Mouse (Mus musculus) embryonic fibroblast, embryonic 13.5 days (primary cell): Measurements from ENCODE around the gene Snrnp35. TPM values are rescaled to one million over a fixed set of nuclear protein-coding genes. Genes with fewer than 3 reads are reported as not detected.
"Not testable (repeated sequence)": the region's sequence is repeated elsewhere in the genome, so short reads cannot be mapped to it uniquely, and the experiment has no call there.

Experiments used
- H3K27ac ChIP-seq: 2 replicates; pipeline ENCODE4 v1.5.1; 2012; ENCODE audit warnings: low read length, control low read depth, inconsistent platforms; ENCODE audit not compliant: insufficient read depth
- H3K4me1 ChIP-seq: 2 replicates; pipeline ENCODE4 v1.6.1; 2011; ENCODE audit warnings: low read length; ENCODE audit not compliant: control insufficient read depth, insufficient read depth
- H3K4me3 ChIP-seq: 2 replicates; pipeline ENCODE4 v1.5.1; 2011; ENCODE audit warnings: mild to moderate bottlenecking, control low read depth, low read length; ENCODE audit not compliant: insufficient read depth
- CTCF ChIP-seq: IDR thresholded peaks from 2 replicates; pipeline ENCODE4 v1.5.1; 2011; ENCODE audit warnings: mild to moderate bottlenecking, control low read depth, low read length, moderate library complexity, borderline replicate concordance; ENCODE audit not compliant: insufficient read depth
- POLR2A ChIP-seq: IDR thresholded peaks from 2 replicates; pipeline ENCODE4 v1.6.1; 2011; ENCODE audit warnings: low read depth, mild to moderate bottlenecking, control low read depth, low read length, moderate library complexity
- polyA plus RNA-seq: library from polyadenylated mRNA; stranded (reverse); fragments of >200 nt; gene quantifications from 2 replicates; pipeline ENCODE4 v1.2.4, GENCODE M21; 2011; ENCODE audit warnings: low read depth; ENCODE audit not compliant: missing spikeins, insufficient read length

Gene Snrnp35
- polyA plus RNA-seq, 1 experiment: 11.1 TPM

GRCm38 (mm10) chr5:124445621-124446293, 37.2 kb upstream of the Snrnp35 start:
- Histone ChIP-seq H3K4me1 (peaks cover 15% of the 10 kb centered on the region; the same call in 1 of the 2 replicates), H3K27ac (peak overlapping the region; percentile 76), H3K4me3 (peak overlapping the region; percentile 55)
- TF ChIP-seq CTCF (no peak), POLR2A (no peak)

- H3K4me3 ChIP-seq: peak overlapping the region; percentile 55
- H3K27ac ChIP-seq: peak overlapping the region; percentile 76
- no peak for TF ChIP-seq CTCF
- peak; percentile 56 for TF ChIP-seq POLR2A
- H3K4me1 ChIP-seq: peaks cover 15% of the 10 kb centered on the region; the same call in 1 of the 2 replicates
Measured at GRCm38 (mm10) chr5:124446301-124446881, 36.5 kb upstream of the Snrnp35 start.

GRCm38 (mm10) chr5:124449494-124449893, 33.4 kb upstream of the Snrnp35 start:
- no peak for TF ChIP-seq CTCF
- TF ChIP-seq POLR2A: no peak
- H3K4me3 ChIP-seq: no peak overlapping the region
- H3K27ac ChIP-seq: peak overlapping the region; percentile 44; the same call in 1 of the 2 replicates
- H3K4me1 ChIP-seq: peaks cover 12% of the 10 kb centered on the region; the same call in 1 of the 2 replicates

- TF ChIP-seq CTCF (no peak), POLR2A (no peak)
Measured at GRCm38 (mm10) chr5:124450051-124450450, 32.9 kb upstream of the Snrnp35 start.

GRCm38 (mm10) chr5:124450641-124451340, 32.1 kb upstream of the Snrnp35 start:
- Histone ChIP-seq H3K4me3 (no peak overlapping the region), H3K27ac (no peak overlapping the region)

More at GRCm38 (mm10) chr5:124450051-124450450, 32.9 kb upstream of the Snrnp35 start:
- no peak overlapping the region for H3K27ac ChIP-seq
- peaks cover 12% of the 10 kb centered on the region; the same call in 1 of the 2 replicates for H3K4me1 ChIP-seq
- H3K4me3 ChIP-seq: no peak overlapping the region

GRCm38 (mm10) chr5:124452494-124453228, 30.3 kb upstream of the Snrnp35 start:
- H3K27ac ChIP-seq: no peak overlapping the region
- 0 out of 2 replicates have a peak, but pooled peaks cover 6% of the 10 kb centered on the region for H3K4me1 ChIP-seq
- TF ChIP-seq POLR2A: no peak
- no peak for TF ChIP-seq CTCF

More at GRCm38 (mm10) chr5:124450641-124451340, 32.1 kb upstream of the Snrnp35 start:
- peaks cover 12% of the 10 kb centered on the region; the same call in 1 of the 2 replicates for H3K4me1 ChIP-seq
- TF ChIP-seq POLR2A (no peak), CTCF (no peak)

GRCm38 (mm10) chr5:124453339-124454081, 29.4 kb upstream of the Snrnp35 start:
- H3K4me1 ChIP-seq: 0 out of 2 replicates have a peak, but pooled peaks cover 3% of the 10 kb centered on the region
- no peak overlapping the region for H3K4me3 ChIP-seq
- H3K27ac ChIP-seq: no peak overlapping the region
- TF ChIP-seq POLR2A: no peak
- no peak for TF ChIP-seq CTCF

More at GRCm38 (mm10) chr5:124452494-124453228, 30.3 kb upstream of the Snrnp35 start:
- H3K4me3 ChIP-seq: no peak overlapping the region

- no peak overlapping the region for H3K27ac ChIP-seq
- TF ChIP-seq POLR2A (no peak), CTCF (no peak)
- H3K4me3 ChIP-seq: no peak overlapping the region
- H3K4me1 ChIP-seq: 0 out of 2 replicates have a peak, but pooled peaks cover 3% of the 10 kb centered on the region
Measured at GRCm38 (mm10) chr5:124454082-124454419, 28.9 kb upstream of the Snrnp35 start.

GRCm38 (mm10) chr5:124456762-124457161, 26.2 kb upstream of the Snrnp35 start:
- H3K4me3 ChIP-seq: no peak overlapping the region
- H3K27ac ChIP-seq: no peak overlapping the region
- no peaks in the 10 kb centered on the region for H3K4me1 ChIP-seq
- TF ChIP-seq POLR2A (no peak), CTCF (no peak)

- H3K4me3 ChIP-seq, H3K27ac ChIP-seq, H3K4me1 ChIP-seq: not testable (repeated sequence)
Measured at GRCm38 (mm10) chr5:124460922-124461321, 22.0 kb upstream of the Snrnp35 start.
